Mouse (Mus musculus) testis, adult 2 months (tissue): Measurements from ENCODE around the gene Gzme.

Experiments used
- CTCF ChIP-seq: fragments of 200-500 bp; IDR thresholded peaks from 2 replicates; pipeline ENCODE4 v1.5.1; 2012; ENCODE audit warnings: low read depth, mild to moderate bottlenecking, inconsistent platforms, low read length, moderate library complexity; ENCODE audit not compliant: control insufficient read depth, insufficient read depth, insufficient replicate concordance
- POLR2A ChIP-seq: fragments of 200-500 bp; IDR thresholded peaks from 2 replicates; pipeline ENCODE4 v1.6.1; 2012; ENCODE audit warnings: low read depth, mild to moderate bottlenecking, inconsistent platforms, low read length, moderate library complexity; ENCODE audit not compliant: control insufficient read depth

GRCm38 (mm10) chr14:56120525-56120924, at the start of gene Gzme:
- no peak for TF ChIP-seq POLR2A
- no peak for TF ChIP-seq CTCF
